Mouse (Mus musculus) left cerebral cortex, postnatal 4 days (tissue): ENCODE measurements around the gene Abi3bp. TPM values are rescaled to one million over a fixed set of nuclear protein-coding genes. Genes with fewer than 3 reads are reported as not detected.

Experiments
- DNase-seq: peaks from one replicate; pipeline ENCODE4 v3.0.0-alpha.2; 2022
- intact Hi-C: fragments of 180-260 bp; cut with DNase I; formaldehyde crosslinking; loops from one replicate; pipeline ENCODE4 v1.15.1; 2025
- total RNA-seq, 2 experiments: library from RNA; stranded (reverse); gene quantifications; 2 replicates each; pipeline ENCODE4 v1.2.3; 2021

Gene Abi3bp
- total RNA-seq, 2 experiments from 2014 or later, result 3.5 to 4.8 TPM

DNA sequence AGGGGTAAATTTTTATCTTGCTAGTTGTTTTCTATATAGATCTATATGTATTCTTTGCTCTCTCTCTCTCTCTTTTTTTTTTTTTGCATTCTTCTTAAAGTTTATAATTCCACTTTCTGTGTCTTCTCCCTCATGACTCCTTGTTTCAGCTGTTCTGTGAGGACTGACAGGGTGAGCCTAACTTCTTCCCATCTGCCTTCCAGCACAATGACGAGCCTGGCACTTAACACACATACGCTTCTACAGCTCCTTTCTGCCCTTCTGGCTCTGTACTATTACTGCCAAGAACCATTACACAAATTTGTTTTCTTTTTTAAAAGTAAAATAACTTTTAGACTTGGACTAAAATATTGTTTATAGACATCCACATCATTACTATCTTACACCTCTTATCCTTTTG, 195.7 kb downstream of the Abi3bp start:
- intact Hi-C loops, result loop anchor here (10.0 kb wide), 1 partner anchor 149 kb away; no protein-coding TSS in a partner anchor
- DNase-seq, result no peak

DNA sequence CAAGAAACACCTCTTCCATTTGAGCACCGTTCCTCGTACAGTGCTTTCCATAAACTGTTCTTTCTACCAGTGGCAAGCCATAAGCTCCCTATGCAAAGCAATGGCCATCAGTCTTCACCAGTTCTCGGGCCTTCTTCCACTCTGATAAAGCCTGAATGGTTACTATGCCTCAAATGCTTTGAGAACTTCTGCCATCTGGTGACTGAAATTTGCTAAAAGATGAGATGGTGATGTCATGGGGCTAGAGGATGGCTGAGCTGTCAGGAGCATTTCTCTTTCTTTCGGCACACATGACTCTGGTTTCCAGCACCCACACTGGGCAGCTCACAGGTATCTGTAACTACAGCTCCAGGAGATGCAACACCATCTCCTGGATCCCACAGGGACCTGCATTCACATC, 199.5 kb downstream of the Abi3bp start:
- intact Hi-C loops, result loop anchor here (2.0 to 10.0 kb wide), 2 partner anchors 152 to 366 kb away; no protein-coding TSS in a partner anchor
- DNase-seq, result peak; percentile 6

DNA sequence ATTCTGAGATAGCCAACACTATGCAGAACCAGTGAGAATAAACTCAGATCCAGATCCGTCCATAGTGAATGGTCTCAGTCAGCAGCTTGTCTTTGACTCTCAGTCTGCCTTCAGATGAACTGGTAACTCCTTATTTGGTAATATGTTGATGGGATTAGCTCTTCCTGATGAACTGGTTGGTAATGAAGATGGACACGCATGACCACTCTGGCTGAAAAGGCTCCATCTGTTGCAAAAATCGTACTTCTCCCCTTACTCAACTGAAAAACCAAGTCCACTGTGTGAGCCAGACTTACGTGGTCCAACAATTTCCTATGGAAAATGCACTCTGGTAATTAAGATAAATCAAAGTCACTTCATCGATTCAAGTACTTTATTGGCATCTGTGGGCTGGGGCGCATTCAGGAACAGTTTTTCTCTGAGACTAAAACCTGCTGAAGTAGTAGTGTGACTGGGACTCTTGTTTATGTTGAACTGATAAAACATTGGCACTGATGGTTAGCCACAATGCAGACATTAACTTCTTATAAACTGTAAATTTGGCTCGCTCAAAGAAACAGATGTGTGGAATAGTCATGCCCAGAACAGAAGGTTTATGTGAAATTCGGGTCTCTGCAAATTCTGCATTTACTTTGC, 203.4 kb downstream of the Abi3bp start:
- no peak for DNase-seq
- intact Hi-C loops, result loop anchor here (5.0 kb wide), 1 partner anchor 509 kb away; no protein-coding TSS in a partner anchor

DNA sequence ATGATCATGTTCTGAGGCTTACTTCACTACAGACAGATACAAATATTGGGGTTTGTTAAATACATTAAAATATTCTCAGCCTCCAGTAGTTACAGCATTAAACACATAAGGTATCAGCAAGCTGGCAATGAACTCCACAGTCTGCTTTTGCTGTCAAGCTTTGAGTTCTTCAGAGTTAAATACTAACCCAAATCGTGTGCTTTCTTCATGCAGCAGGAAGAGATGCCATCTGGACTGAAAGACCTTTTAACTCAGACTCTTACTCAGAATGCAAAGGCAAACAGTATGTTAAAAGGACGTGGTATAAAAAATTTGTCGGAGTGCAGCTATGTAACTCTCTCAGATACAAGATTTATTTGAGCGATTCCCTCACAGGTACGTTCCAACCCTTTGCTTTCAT, 209.1 kb downstream of the Abi3bp start:
- no peak for DNase-seq
- intact Hi-C loops, result no loop called here

DNA sequence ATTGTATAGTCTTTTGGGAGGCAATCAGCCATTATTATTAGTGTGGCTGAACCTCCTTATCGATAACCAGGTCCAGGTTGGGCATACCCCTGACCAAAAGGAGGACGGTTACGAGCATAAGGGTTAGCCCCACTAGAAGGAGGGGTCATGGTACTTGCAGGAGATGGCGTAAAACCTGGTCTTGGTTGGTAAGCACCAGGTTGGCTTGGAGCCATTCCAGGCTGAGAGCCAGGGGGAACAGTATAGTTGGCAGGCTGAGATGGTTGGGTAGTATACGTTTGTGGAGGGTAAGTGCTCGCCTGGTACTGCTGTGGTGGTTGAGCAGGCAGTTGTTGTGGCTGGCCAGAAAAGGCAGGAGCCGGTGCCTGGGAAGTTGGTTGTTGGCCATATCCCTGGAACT, 213.0 kb downstream of the Abi3bp start:
- peak; percentile 22 for DNase-seq
- intact Hi-C loops, result loop anchor here (10.0 kb wide), 1 partner anchor 666 kb away; the partner anchor contains the start of gene Pcnp

DNA sequence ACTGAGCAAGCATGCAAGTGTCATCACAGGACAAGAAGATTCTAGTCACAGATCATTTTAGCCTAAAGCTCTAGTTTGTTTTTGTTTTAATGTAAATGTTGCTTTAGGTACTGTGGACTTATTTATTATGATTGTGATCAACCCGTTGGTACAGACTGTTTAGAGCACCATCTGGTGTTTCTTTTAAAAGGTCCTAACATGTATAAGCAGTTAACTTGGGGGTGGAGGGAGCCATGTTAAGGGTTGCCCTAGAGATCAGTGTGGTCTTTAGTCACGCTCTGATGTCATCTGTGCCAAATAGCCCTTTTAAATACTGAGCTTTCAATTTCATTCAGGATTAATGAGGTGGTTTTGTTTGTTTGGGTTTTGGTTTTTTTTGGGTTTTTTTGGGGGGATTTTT, 218.8 kb downstream of the Abi3bp start:
- intact Hi-C loops, result loop anchor here (10.0 kb wide), 1 partner anchor 672 kb away; the partner anchor contains the start of gene Pcnp
- no peak for DNase-seq

DNA sequence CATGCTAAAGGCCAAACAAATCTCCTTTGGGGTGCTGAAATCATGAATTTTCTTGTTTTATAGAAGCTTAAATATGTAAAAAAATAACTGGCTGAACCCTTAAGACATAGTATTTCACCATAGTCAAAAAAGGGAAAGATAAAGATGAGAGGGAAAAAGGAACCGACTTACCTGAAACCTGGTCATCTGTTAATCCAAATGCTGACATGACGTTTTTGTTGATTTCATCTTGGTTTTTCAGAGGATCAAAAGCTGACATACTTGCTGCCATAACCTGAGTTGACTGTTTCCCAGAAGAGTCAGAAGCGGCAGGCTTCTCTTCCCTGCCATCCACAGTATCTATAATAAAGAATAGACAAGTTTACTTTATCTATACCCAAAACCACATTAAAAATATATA, 223.2 kb downstream of the Abi3bp start:
- intact Hi-C loops, result no loop called here
- DNase-seq, result no peak

DNA sequence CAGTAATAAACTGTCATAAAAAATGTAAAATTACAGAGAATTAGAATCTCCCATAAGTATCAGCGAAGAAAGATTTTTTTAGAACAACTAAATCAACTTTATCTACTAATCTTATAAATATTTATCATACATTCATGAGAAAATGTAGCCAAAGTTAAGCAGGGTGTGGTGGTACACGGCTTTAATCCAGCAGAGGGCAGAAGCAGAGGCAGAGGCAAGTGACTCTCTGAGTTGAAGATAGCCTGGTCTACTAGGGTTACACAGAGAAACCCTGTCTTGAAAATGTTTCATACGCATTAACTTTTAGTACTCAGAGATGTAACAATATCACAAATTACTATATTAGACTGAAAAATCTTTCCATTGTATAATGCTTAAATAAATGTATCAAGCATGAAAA, 228.1 kb downstream of the Abi3bp start:
- intact Hi-C loops, result no loop called here

DNA sequence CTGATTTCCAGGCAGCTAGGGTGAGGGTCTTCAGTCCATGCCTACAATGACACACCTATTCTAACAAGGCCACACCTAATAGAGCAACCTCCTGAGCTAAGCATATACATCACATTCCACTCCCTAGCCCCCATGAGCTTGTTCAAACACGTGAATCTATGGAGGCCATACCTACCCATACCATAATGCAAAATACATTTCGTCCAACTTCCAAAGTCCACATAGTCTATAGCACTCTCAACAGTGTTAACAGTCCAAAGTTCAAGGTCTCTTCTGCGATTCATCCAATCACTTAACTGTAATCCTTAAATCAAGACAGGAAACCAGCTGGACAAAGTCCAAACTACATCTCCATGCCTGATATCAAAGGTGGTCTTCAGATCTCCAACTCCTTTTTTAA, 232.4 kb downstream of the Abi3bp start:
- DNase-seq, result no peak
- intact Hi-C loops, result no loop called here

More for the DNA sequence above, 228.1 kb downstream of the Abi3bp start:
- DNase-seq, result no peak

DNA sequence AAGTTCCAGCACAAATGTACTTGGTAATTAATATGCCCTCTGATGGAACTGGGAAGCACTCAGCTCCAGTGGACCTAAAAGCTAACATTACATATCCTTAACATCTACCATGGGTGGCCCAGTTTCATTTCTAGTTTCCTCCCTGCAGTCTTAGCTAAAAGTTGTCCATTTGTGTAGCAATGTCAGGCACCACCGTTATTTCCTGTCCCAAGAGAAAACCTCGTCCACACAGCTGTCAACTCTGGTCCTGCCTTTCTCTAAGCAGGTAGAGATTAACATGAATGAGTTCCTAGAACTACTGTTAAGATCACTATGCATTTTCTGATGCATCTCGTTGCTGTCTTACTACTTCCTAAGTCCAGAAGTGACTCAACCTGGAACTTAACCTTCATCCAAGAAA, 237.9 kb downstream of the Abi3bp start:
- intact Hi-C loops, result no loop called here
- DNase-seq, result no peak

DNA sequence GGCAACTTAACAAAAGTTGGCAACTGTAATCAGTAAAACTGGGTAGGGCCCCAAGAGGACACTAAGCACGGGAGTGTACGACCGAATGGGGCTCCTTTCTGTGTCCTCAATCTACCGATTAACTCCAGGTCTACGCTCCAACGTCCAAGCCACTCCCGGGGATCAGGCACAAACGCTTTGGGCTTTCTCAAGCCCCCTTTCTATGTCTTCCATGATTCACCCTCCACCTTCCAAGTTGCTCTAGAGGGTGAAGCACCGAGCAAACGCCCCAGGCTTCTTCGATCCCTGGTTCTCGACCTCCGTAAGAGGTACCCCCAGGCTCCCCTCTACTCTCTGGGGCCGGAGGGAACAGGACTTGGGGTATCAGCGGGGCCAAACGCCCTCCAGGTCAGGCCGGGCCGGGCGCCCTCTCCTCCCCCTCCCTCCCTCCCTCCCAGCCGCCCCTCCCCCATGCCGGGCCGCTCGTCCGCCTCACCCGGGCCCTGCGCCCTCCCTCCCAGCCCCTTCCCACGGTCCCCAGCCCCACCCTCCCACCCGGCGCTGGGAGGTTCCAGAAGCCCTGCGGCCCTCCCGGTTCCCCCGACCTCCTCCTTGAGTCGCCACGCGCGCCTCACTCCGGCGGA, 239.0 kb downstream of the Abi3bp start:
- DNase-seq, result no peak
- intact Hi-C loops, result no loop called here

DNA sequence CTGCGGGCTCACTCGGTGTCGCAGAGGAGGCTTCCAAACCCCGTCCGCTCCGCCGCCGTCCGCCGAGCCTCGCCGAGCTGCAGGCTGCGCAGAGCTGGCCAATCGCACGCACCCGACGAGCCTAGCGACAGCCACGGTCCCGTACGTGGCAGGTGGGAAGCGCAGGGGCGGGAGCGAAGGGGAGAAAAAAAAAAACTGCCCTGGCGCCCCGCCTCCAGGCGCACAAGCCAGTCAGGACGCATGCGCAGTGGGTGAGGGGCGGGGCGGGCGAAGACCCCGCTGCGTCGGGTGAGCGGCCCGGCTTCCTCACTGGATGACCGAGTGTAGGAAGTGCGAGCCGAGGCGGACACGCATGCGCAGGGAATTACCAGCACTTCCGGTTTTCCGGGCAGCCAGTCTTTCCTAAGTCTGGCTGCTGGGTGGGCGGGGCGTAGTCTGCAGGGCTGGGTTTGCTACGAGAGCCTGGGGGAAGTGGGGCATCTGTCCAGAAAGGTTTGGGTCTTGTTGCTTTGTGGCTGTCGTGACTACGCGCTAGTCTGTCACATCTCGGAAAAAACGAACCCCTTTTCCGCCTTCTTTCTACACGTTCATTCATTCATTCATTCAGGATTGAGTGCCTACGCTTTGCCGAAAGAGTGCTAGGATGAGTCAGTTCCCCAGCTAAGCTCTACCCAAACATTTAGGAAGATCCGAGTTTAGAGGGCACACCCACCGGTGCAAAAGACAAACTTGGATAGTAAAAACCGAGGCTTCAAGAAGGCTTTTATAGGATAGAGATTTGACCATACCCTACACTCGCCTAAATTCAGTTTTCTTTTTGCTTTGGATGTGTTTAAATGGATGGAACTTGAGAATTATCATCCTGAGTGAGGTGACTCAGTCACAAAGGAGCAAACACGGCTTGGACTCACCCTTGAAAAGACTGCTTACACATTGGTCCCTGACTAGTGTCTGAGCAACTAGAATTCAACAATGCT, 239.8 kb downstream of the Abi3bp start, which contains the start of gene Tfg:
Tfg (minus strand) TSS at position 227 of the 977 bp plus-strand sequence.
- DNase-seq, result peak; percentile 100
- intact Hi-C loops, result no loop called here

DNA sequence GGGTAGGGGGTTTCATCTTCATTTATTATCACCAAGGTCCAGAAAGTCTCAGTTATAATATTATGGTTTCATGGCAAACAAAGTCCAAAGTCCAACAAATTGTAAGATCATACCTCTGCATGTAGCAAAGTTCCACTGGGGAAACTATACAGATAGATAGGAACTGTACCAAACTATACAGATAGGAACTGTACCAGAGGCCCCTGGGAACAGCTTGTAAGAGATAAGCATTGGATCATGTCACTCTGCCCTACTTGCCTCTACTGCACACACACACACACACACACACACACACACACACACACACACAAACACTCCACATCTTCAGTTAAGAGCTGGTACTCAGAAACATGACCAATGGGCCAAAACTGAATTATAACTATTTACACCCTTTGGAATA, 241.4 kb downstream of the Abi3bp start:
- no peak for DNase-seq
- intact Hi-C loops, result no loop called here

DNA sequence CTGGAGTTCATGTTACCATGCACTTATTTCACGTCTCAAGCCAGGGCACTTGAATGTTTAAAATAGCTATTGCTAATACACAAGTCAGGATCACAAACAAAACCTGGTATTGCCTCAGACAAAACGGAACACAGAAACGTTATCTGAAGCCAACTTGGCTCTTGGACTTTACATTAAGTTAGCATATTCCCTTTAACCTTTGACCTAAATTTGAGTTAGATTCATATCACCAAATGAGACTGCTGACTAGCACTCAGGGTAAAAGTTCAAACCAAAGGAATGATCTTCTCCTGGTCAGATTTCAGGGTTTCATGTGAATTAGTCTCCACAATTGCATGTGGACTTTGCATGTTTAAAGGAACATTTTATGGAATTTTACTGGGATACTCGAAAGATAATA, 244.7 kb downstream of the Abi3bp start:
- no peak for DNase-seq
- intact Hi-C loops, result no loop called here

DNA sequence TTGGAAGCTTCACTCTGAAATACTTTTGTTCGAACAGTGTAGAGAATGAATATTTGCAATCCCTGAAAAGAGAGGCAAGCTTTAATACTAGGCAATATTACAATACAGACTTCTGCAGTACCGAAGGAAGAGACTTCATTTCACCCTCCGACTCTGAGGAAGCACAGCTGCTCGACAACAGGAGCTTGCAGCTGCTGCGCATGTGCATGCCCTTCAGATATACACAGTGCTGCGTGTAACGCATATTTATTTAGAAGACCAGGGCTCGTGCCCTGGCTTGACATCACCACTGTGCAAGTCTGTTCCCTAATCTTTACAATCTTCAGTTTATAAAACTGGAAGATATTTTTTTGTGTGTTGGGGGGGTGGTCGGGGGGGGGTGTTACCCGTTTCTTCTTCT, 247.2 kb downstream of the Abi3bp start:
- DNase-seq, result no peak
- intact Hi-C loops, result no loop called here

DNA sequence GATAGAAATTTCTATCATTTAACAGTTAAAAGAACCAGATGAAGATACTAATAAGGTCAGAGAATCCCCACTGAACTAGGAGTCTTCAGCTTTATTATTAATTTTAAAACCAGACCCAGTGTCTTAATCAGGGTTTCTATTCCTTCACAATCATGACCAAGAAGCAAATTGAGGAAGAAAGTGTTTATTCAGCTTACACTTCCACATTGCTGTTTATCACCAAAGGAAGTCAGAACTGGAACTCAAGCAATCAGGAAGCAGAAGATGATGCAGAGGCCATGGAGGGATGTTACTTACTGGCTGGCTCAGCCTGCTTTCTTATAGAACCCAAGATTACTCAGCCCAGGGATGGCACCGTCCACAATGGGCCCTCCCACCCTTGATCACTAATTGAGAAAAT, 251.4 kb downstream of the Abi3bp start:
- DNase-seq, result no peak
- intact Hi-C loops, result no loop called here

Other genes starting within 250 kb of the Abi3bp start
- gene Tfg, start 239.6 kb downstream of the Abi3bp start, total RNA-seq, result 10 to 100 TPM; 85.5 to 91.4 TPM